Mouse (Mus musculus) layer of hippocampus, postnatal 10 days (tissue): ENCODE results near the gene Prrg3. TPM values are rescaled to one million over a fixed set of nuclear protein-coding genes. Genes with fewer than 3 reads are reported as not detected.

Source experiments
- total RNA-seq, 2 experiments: library from RNA; stranded (reverse); gene quantifications; 2 replicates each; pipeline ENCODE4 v1.2.3; 2021

Gene Prrg3
- total RNA-seq, 2 experiments from 2014 or later: 24.4 to 24.7 TPM

Other genes with a start within 250 kb of the Prrg3 start
- 10 to 100 TPM; 29.6 to 35.7 TPM for gene Vma21, start 146.7 kb upstream of the Prrg3 start, total RNA-seq
- gene Gm1141, start 41.6 kb upstream of the Prrg3 start, total RNA-seq: under 1 TPM; 0.30 to 0.74 TPM
- not detected for gene Fate1, start 10.4 kb downstream of the Prrg3 start, total RNA-seq
- under 1 TPM; 0.11 to 0.53 TPM for gene Cnga2, start 29.2 kb downstream of the Prrg3 start, total RNA-seq